Mouse (Mus musculus): Measurements from ENCODE around the gene Dennd5a.

GRCm38 (mm10) chr7:109890256-109890655 is 70.0 kb downstream of the Dennd5a start:
- no peak for TF ChIP-seq CTCF (conservative IDR thresholded peaks at IDR 0.05; ENCODE audit: insufficient read depth, insufficient read length, low read depth, low read length)
- TF ChIP-seq POLR2A (IDR thresholded peaks at IDR 0.05; ENCODE audit: low read depth, low read length), result no peak

Data from kidney, adult 2 months (tissue).